Mouse (Mus musculus) embryo, embryonic 10.5 days (tissue): ENCODE measurements around the gene Stk39.

Source experiments
- DNase-seq: peaks from one replicate; pipeline ENCODE4 v3.0.0-alpha.2; 2015; ENCODE audit warnings: low spot score

The Stk39 gene

GRCm38 (mm10) chr2:68458115-68458514 is 14.0 kb downstream of the Stk39 start:
- no peak for DNase-seq

GRCm38 (mm10) chr2:68457455-68458032 is 14.5 kb downstream of the Stk39 start:
- no peak for DNase-seq

DNA sequence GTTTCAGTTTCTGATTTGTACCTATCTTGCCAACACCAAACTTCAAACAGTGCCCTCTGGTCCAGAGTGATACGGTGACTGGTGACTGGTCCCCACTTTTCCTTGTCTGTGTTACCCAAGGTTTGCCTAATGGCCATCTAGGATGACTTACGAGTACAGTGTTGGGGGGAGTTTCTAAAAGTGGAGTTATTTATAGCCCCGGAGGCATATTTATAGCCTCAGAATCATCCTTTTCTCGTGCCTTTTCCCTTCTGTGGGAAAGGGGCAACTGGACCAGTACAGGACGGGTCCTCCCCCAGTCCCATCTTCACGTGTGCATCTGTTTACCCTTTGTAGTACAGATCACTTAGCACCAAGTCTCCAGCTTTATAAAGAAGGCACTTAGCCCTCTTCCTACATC is 15.2 kb downstream of the Stk39 start:
- no peak for DNase-seq

DNA sequence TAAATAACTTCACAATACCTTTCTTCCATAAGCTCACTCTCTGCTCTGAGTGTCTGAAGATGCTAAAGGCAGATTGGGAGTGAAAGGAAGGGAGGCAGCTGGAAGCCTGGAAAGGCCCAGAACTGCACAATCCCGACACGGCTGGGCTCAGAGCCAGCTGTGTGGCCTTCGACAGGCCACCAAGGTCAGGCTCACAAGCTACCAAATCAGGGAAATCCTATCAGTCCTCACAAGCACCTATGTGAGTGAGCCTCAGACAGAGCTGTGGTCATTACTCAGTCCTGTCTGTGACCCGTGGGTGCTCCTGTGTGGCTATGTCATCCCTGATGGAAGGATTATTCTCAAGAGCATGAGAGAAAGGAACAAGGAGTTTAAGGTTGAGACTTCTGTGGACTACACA is 19.7 kb downstream of the Stk39 start:
- DNase-seq, result no peak

- no peak for DNase-seq
Measured at GRCm38 (mm10) chr2:68448035-68448434, 24.0 kb downstream of the Stk39 start.

DNA sequence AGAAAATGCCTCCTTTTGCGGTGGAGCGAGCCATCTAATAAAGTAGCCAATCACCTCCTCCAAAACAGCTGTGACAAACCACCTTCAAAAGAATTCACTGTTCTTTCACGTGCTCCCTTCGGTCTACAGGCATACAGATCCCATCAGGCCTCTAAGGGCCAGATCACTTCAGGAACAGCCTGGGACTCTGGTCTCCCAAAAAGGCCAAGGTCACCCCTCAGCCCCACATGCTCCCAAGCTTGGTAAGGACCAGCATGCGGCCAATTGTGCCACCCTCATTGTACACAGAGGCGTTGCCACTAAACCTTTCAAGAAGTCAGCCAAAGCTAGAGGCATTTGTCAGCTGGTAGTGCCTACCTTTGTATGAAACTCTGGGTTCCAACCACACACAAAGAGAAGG is 28.9 kb downstream of the Stk39 start:
- DNase-seq, result no peak

- peak; percentile 51 for DNase-seq
Measured at GRCm38 (mm10) chr2:68442113-68442717, 29.9 kb downstream of the Stk39 start.

GRCm38 (mm10) chr2:68439614-68440013 is 32.5 kb downstream of the Stk39 start:
- no peak for DNase-seq

GRCm38 (mm10) chr2:68437920-68438319 is 34.1 kb downstream of the Stk39 start:
- DNase-seq, result no peak

DNA sequence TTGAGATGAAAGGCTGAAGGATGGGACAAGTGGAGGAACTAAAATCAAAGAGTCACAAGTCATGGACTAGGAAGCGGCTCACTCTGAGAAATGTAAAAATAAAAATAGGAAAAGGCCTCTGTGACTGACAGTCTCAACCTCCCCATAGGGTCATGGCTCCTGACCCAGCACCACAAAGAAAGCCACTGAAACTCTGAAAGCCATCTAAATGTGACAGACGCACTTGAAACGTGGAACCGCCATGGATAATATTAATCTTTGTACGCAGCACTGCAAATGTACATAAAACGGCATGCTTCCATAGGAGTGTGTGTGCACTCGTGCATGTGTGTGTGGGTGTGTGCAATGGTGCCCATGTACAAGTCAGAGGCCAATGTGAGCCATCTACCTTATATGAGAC is 34.9 kb downstream of the Stk39 start:
- no peak for DNase-seq

GRCm38 (mm10) chr2:68436305-68436704 is 35.8 kb downstream of the Stk39 start:
- no peak for DNase-seq

- no peak for DNase-seq
Measured at GRCm38 (mm10) chr2:68435494-68436255, 36.4 kb downstream of the Stk39 start.

DNA sequence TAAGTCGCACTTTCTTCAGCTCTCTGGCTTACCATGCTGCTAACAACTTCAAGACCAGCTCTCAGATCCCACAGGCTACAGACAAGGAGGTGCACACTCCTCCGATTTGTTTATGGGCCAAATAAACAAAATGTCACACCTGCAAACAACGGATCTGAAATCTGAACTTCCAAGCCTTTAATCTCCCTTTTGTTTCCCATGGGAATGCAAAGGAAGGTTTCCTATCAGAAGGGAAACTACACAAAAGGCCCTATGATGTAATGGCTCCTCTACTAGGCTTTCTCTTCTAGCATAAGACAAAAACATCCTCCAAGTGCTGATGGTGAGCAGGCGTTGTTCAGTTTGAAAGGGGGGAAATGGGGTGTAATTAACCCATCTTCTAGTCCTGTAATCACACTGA is 37.1 kb downstream of the Stk39 start:
- DNase-seq, result no peak

DNA sequence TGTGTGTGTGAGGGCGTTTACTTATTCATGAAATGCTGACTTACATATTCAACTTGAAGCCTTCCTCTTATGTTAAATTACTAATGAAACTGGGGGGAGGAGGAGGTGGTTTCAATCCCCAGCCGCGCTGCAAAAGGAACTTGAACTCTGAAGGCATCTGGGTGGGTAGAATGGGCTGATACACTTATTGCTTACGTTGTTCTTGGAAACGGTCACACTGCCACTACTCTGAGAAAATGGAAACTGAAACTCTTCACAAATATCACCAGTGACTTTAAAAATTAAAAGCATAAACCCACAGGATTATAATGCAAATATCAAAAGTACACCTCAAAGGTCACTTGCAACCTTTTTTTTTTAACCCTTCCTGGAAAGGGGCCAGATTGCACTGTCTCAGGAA is 37.5 kb downstream of the Stk39 start:
- no peak for DNase-seq

- DNase-seq, result no peak
Measured at GRCm38 (mm10) chr2:68433736-68434312, 38.2 kb downstream of the Stk39 start.

DNA sequence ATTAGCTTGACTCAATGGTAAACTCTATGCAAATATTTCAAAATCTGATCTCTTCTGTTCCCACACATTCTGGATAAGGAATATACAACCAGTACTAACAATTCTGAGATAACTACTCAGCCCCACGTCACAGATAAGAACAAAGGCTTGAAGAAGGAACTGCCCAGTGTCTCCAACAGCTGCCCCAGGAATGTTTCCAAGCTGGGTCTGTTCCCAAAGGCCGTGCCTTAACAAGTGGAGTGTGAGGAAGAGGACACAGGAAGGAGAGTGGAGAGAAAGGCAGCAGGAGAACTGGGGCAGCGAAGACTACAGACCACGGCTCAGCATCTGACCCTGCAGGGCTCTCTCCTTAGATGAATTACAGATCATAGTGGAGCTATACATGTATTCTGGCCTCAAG is 39.2 kb downstream of the Stk39 start:
- no peak for DNase-seq

GRCm38 (mm10) chr2:68431024-68431962 is 40.8 kb downstream of the Stk39 start:
- no peak for DNase-seq

GRCm38 (mm10) chr2:68430493-68430892 is 41.6 kb downstream of the Stk39 start:
- no peak for DNase-seq

DNA sequence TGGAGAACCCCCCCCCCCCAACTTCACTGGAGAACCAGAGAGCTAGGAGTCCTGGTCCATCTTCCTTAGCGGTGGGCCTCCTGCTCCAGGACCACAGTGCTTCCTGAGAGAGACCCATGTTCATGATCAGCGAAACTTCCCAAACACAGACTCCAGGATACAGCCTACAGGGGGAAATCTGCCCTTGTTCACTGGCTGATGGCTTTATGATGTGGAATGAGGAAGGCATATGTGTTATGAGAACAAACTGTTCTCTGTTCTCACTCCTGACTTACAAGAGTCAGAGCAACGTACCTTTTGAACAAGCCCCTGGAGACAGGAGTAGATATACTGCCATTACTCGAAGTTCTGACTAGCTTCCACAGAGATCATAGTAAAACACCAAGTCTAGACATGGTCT is 42.6 kb downstream of the Stk39 start:
- DNase-seq, result no peak

GRCm38 (mm10) chr2:68426977-68427577 is 45.0 kb downstream of the Stk39 start:
- DNase-seq, result no peak

GRCm38 (mm10) chr2:68426074-68426473 is 46.0 kb downstream of the Stk39 start:
- DNase-seq, result no peak

DNA sequence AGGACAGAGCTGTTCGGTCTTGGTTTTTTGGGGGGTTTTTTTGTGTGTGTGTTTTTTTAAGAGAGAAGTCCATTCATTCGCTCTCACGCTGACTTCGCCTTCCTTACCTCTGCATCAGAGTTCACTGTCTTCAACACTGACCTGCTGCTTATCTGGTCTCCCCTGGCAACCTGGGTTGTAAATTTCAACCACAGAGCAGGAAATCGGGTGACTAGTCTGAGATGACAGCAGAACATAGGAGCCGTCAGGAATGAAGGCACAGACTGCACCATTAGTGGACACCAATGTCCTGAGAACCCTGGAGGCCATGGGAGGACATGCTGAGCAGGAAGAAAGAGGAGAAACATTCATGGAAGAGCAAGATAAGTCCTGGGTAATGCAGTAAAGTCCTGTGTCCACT is 51.1 kb downstream of the Stk39 start:
- DNase-seq, result no peak
